Mouse (Mus musculus) kidney, adult 2 months (tissue): ENCODE measurements around the gene St3gal3. TPM values are rescaled to one million over a fixed set of nuclear protein-coding genes. Genes with fewer than 3 reads are reported as not detected.

Experiments
- DNase-seq: peaks from one replicate; pipeline ENCODE4 v3.0.0; 2021
- H3K27ac ChIP-seq: fragments of 200-500 bp; 2 replicates; pipeline ENCODE4 v1.5.1; 2012; ENCODE audit warnings: low read depth, low read length, control low read depth, inconsistent platforms; ENCODE audit not compliant: insufficient read depth
- H3K27me3 ChIP-seq: fragments of 200-500 bp; replicated peaks from 2 replicates; pipeline ENCODE4 v1.6.1; 2012; ENCODE audit warnings: mild to moderate bottlenecking, moderate library complexity, low read length, inconsistent platforms; ENCODE audit not compliant: control insufficient read depth, insufficient read depth
- H3K36me3 ChIP-seq: fragments of 200-500 bp; 2 replicates; pipeline ENCODE4 v1.6.1; 2012; ENCODE audit warnings: mild to moderate bottlenecking, moderate library complexity, low read length, inconsistent platforms; ENCODE audit not compliant: control insufficient read depth, insufficient read depth
- H3K4me1 ChIP-seq: fragments of 200-500 bp; 2 replicates; pipeline ENCODE4 v1.6.1; 2011; ENCODE audit warnings: low read length; ENCODE audit not compliant: control insufficient read depth, insufficient read depth
- H3K4me3 ChIP-seq: fragments of 200-500 bp; 2 replicates; pipeline ENCODE4 v1.5.1; 2011; ENCODE audit warnings: mild to moderate bottlenecking, low read depth, low read length, control low read depth; ENCODE audit not compliant: insufficient read depth
- CTCF ChIP-seq: fragments of 200-500 bp; conservative IDR thresholded peaks from 2 replicates; pipeline ENCODE4 v1.5.1; 2011; ENCODE audit warnings: low read depth, mild to moderate bottlenecking, control low read depth, low read length, moderate library complexity, mixed read lengths; ENCODE audit not compliant: insufficient read depth, insufficient read length
- POLR2A ChIP-seq: fragments of 200-500 bp; IDR thresholded peaks from one replicate; pipeline ENCODE4 v1.6.1; 2011; ENCODE audit warnings: low read depth, low read length, control low read depth
- WGBS: fragments of 180-500 bp; shearing (Covaris S2); methylation state at CpG from one replicate; pipeline ENCODE4 v1.1.7; 2018; 5-methylcytosine and 5-hydroxymethylcytosine counted together
- polyA plus RNA-seq: library from polyadenylated mRNA; depleted of rRNA; stranded (reverse); fragments of >200 nt; gene quantifications from 2 replicates; pipeline ENCODE4 v1.2.3, GENCODE M21; 2012

Gene St3gal3
- polyA plus RNA-seq, 1 experiment: 50.7 TPM

- WGBS: 75% methylated on average over 8 of the region's 8 CpGs
- Histone ChIP-seq H3K4me1 (peaks cover 5% of the 10 kb centered on the region; the same call in 1 of the 2 replicates), H3K27me3 (no peaks in the 10 kb centered on the region), H3K27ac (no peak overlapping the region), H3K4me3 (no peak overlapping the region), H3K36me3 (peaks cover 2% of the 10 kb centered on the region; the same call in 1 of the 2 replicates)
- no peak for DNase-seq
- no peak for TF ChIP-seq POLR2A
- no peak for TF ChIP-seq CTCF
Measured at GRCm38 (mm10) chr4:117908834-117909453, 225.8 kb downstream of the St3gal3 start.

GRCm38 (mm10) chr4:117906196-117906595 is 228.5 kb downstream of the St3gal3 start:
- Histone ChIP-seq H3K27ac (no peak overlapping the region), H3K4me3 (no peak overlapping the region), H3K27me3 (no peaks in the 10 kb centered on the region), H3K36me3 (no peaks in the 10 kb centered on the region; the same call in none of the 2 replicates), H3K4me1 (no peaks in the 10 kb centered on the region)
- WGBS: 80% methylated on average over 3 of the region's 3 CpGs
- TF ChIP-seq POLR2A: no peak
- no peak for TF ChIP-seq CTCF
- DNase-seq: no peak

GRCm38 (mm10) chr4:117904761-117905160 is 230.0 kb downstream of the St3gal3 start:
- Histone ChIP-seq H3K4me1 (no peaks in the 10 kb centered on the region), H3K27me3 (no peaks in the 10 kb centered on the region), H3K36me3 (no peaks in the 10 kb centered on the region; the same call in none of the 2 replicates), H3K27ac (no peak overlapping the region), H3K4me3 (no peak overlapping the region)
- DNase-seq: no peak
- WGBS: 91% methylated on average over 8 of the region's 8 CpGs
- TF ChIP-seq CTCF: no peak
- TF ChIP-seq POLR2A: no peak

- no peak for DNase-seq
- Histone ChIP-seq H3K36me3 (no peaks in the 10 kb centered on the region; the same call in none of the 2 replicates), H3K27ac (no peak overlapping the region), H3K27me3 (no peaks in the 10 kb centered on the region), H3K4me1 (no peaks in the 10 kb centered on the region), H3K4me3 (no peak overlapping the region)
- TF ChIP-seq CTCF (no peak), POLR2A (no peak)
- 95% methylated on average over 10 of the region's 10 CpGs for WGBS
Measured at GRCm38 (mm10) chr4:117904094-117904493, 230.6 kb downstream of the St3gal3 start.

GRCm38 (mm10) chr4:117898111-117898510 is 236.6 kb downstream of the St3gal3 start:
- H3K4me1 ChIP-seq: no peaks in the 10 kb centered on the region
- no peak for DNase-seq
- peaks cover 3% of the 10 kb centered on the region for H3K36me3 ChIP-seq
- H3K4me3 ChIP-seq: no peak overlapping the region
- TF ChIP-seq POLR2A (no peak), CTCF (no peak)
- H3K27me3 ChIP-seq: no peaks in the 10 kb centered on the region
- WGBS: 87% methylated on average over 3 of the region's 3 CpGs
- no peak overlapping the region for H3K27ac ChIP-seq

GRCm38 (mm10) chr4:117896031-117896430 is 238.7 kb downstream of the St3gal3 start:
- TF ChIP-seq CTCF: no peak
- no peak for TF ChIP-seq POLR2A
- no peak overlapping the region for H3K4me3 ChIP-seq
- no peaks in the 10 kb centered on the region for H3K27me3 ChIP-seq
- DNase-seq: no peak
- whole genome bisulfite sequencing: 94% methylated on average over 6 of the region's 6 CpGs
- H3K27ac ChIP-seq: no peak overlapping the region
- peaks cover 3% of the 10 kb centered on the region; the same call in 1 of the 2 replicates for H3K36me3 ChIP-seq
- 0 out of 2 replicates have a peak, but pooled peaks cover 1% of the 10 kb centered on the region for H3K4me1 ChIP-seq

GRCm38 (mm10) chr4:117895339-117895738 is 239.4 kb downstream of the St3gal3 start:
- Histone ChIP-seq H3K4me1 (0 out of 2 replicates have a peak, but pooled peaks cover 2% of the 10 kb centered on the region), H3K27me3 (no peaks in the 10 kb centered on the region), H3K36me3 (peaks cover 3% of the 10 kb centered on the region; the same call in 1 of the 2 replicates), H3K4me3 (no peak overlapping the region), H3K27ac (no peak overlapping the region)
- 78% methylated on average over 7 of the region's 7 CpGs for WGBS
- DNase-seq: no peak
- TF ChIP-seq CTCF (no peak), POLR2A (no peak)
